Mouse (Mus musculus): ENCODE measurements around the gene Sema4d.
"Not testable (repeated sequence)": the region's sequence is repeated elsewhere in the genome, so short reads cannot be mapped to it uniquely, and the experiment has no call there.

Sema4d gene

DNA sequence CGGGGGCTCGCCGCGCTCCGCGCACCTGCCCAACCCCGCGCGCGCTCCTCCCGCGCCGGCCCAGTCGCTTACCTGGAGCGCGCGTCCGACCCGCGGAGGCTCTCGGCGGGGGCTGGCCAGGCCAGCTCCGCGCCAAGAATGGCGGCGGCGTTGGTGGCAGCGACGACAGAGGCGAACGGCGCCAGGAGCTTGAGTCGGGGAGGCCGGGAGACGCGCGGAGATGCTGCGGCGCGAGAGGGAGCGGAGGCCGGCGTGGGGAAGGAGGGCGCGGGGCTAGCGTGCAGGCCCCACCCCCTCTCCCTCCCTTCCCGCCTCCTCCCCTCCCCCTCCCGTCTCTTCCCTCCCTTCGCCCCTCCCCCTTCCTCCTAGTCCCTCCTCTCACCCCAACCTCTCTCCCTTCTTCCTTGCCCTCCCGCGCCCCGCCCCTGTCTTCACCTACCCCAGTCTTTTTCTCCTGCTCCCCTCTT lies at the start of gene Sema4d:
Sema4d (minus strand) TSS at position 323 of the 467 bp plus-strand sequence.
- no peak for DNase-seq (ENCODE audit: extremely low spot score, low read depth, low spot score)

GRCm38 (mm10) chr13:51843298-51843697 lies 49.8 kb upstream of the Sema4d start:
- no peak for DNase-seq (ENCODE audit: extremely low spot score, low read depth, low spot score)

- no peak for DNase-seq (ENCODE audit: extremely low spot score, low read depth, low spot score)
These were observed 49.2 kb upstream of the Sema4d start for GRCm38 (mm10) chr13:51842773-51843172.

- DNase-seq (ENCODE audit: extremely low spot score, low read depth, low spot score), result no peak
These were observed 48.6 kb upstream of the Sema4d start for GRCm38 (mm10) chr13:51842191-51842590.

GRCm38 (mm10) chr13:51841541-51842115 lies 48.1 kb upstream of the Sema4d start:
- DNase-seq (ENCODE audit: extremely low spot score, low read depth, low spot score), result no peak

- no peak for DNase-seq (ENCODE audit: extremely low spot score, low read depth, low spot score)
These were observed 47.2 kb upstream of the Sema4d start for GRCm38 (mm10) chr13:51840702-51841101.

GRCm38 (mm10) chr13:51839250-51840026 lies 45.9 kb upstream of the Sema4d start:
- no peak for DNase-seq (ENCODE audit: extremely low spot score, low read depth, low spot score)

GRCm38 (mm10) chr13:51837402-51837801 lies 43.9 kb upstream of the Sema4d start:
- DNase-seq (ENCODE audit: extremely low spot score, low read depth, low spot score), result no peak

DNA sequence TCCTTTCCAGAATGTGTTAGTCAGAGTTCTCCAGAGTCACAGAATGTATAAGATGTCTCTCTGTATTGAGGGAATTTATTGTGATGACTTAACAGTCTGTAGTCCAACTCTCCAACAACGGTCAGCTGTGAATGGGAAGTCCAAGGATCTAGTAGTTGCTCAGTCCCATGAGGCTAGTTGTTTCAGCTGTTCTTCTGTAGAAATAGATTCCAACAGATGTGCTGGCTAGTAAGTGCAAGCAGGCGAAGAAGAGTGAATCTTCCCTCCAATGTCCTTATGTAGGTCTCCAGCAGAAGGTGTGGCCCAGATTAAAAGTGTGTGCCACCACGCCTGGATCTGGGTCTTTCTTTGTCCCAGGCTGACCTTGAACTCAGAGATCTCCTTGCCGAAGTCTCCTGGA lies 41.7 kb upstream of the Sema4d start:
- DNase-seq (ENCODE audit: extremely low spot score, low read depth, low spot score), result not testable (repeated sequence)

DNA sequence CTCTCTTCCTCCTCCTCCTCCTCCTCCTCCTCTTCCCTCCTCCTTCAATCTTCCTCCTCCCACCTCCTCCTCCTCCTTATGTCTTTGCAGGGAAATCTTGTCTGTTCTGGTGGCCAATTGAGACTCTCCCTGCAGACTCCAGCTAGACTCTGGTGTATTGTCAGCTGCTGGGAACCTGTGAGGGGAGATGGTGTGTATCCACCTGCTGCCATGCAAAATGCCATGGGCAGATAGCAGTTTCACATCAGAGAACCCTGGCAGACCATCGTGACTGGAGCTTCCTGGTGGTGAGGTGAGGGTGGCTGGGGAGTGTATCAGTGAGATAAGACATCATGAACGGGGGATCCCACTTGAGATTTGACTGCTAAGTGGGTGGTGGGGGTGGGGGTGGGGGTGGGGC lies 41.0 kb upstream of the Sema4d start:
- DNase-seq (ENCODE audit: extremely low spot score, low read depth, low spot score), result no peak

- DNase-seq (ENCODE audit: extremely low spot score, low read depth, low spot score), result not testable (repeated sequence)
These were observed 40.5 kb upstream of the Sema4d start for GRCm38 (mm10) chr13:51834024-51834423.

- no peak for DNase-seq (ENCODE audit: extremely low spot score, low read depth, low spot score)
These were observed 40.1 kb upstream of the Sema4d start for GRCm38 (mm10) chr13:51833611-51834010.

DNA sequence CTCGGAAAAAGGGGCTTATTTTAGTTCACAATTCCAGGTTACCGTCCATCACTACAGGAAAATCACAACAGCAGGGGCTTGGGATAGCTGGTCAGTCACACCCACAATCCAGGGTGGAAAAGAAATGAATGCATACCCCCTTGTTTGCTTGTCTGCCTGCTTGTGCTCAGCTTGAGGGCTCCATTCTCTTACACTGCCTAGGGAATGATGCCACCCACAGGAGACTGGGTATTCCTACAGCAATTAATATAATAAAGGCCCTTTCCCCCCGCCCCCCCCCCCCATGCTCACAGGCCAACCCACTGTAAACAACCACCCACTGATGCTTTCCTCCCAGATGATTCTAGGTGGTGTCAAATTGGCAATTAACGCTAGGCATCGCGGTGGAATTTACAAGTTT lies 38.9 kb upstream of the Sema4d start:
- DNase-seq (ENCODE audit: extremely low spot score, low read depth, low spot score), result no peak

GRCm38 (mm10) chr13:51830744-51831450 lies 37.4 kb upstream of the Sema4d start:
- no peak for DNase-seq (ENCODE audit: extremely low spot score, low read depth, low spot score)

DNA sequence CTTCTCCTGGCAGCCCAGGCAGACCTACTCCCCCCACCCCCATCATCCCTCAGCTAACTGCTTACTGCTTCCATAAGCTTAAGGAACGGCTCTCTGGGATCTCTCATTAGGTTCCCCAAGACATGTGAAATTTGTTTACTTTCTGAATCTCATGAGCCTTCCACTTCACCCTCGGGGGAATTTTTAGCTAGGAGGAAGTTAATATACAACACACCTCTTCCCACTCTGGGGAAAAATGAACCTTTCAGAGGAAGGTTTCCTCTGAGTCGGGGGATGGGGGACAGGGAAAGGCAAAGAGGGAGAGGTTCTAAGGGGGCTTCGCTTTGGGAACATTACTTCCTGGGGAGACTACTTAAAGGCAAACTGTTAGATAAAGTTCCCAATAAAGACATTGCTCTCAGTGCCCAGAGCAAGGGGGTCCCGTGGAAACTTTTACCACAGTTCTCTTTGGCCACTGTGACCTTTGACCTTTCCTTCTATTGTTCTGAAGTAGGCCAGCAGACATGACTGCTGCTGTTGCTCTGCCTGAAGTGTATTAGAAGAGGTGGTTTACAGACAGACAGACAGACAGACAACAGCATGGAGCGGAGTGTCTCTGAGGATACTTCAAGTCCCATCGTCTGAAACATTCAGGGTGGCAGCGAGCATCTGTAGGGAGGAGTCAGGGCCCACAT lies 30.4 kb upstream of the Sema4d start:
- no peak for DNase-seq (ENCODE audit: extremely low spot score, low read depth, low spot score)

DNA sequence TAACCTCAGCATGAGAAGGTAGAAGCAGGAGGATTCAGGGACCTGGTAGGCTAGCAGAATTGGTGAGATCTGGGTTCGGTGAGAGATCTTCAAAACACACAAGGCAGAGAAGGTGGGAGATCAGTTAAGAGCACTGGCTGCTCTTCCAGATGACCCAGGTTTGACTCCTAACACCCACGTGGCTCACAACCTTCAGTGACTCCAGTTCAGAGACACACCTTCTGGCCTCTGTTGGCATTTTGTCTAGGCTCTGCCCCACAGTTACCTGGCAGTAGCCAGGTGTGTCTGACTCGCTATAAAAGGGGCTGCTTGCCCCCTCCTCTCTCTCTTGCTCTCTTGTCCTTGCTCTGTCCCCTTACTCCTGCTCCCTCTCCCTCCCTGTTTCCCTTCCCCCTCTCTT lies 28.4 kb upstream of the Sema4d start:
- no peak for DNase-seq (ENCODE audit: extremely low spot score, low read depth, low spot score)

DNA sequence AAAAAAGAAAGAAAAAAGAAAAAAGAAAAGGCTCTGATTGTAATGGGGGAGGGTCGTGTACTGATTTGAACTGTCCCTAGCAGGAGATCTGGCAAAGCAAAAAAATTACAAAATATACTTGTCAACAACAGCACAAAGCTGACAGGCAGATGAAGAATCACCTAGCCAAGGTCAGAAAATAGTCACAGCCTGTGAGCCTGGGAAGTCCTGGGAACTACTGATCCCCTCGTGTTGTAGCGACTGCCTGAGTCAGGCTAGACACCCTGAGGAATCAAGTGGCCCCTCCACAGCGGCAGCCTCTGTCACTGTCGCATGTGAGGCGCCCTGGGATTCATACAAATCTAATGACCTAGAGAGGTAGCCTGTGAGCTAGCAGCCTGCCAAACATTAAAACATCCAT lies 25.8 kb upstream of the Sema4d start:
- DNase-seq (ENCODE audit: extremely low spot score, low read depth, low spot score), result no peak

- DNase-seq (ENCODE audit: extremely low spot score, low read depth, low spot score), result no peak
These were observed 25.4 kb upstream of the Sema4d start for GRCm38 (mm10) chr13:51818944-51819326.

- no peak for DNase-seq (ENCODE audit: extremely low spot score, low read depth, low spot score)
These were observed 24.8 kb upstream of the Sema4d start for GRCm38 (mm10) chr13:51818170-51818943.

DNA sequence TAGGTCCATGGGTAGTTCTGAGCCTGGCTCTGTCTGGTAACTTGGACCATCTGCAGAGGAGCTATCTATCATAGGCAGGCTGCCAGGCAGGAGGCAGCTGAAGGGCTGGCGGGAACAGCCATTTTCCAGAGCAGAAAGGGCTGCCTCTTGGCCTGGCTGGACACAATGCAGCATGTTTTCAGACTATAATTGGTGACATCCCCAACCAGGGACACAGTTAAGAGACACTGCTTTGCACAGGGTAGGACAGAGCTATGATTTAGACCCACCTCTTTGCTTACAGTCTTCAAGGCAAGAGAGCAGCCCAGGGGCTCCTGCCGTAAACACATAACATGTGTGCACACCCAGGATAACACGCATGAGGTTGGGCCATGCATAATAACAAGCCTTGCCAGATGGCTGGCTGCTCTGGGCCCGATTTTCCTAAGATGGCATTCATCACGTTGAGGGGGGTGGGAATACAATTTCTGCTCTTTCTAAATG lies 23.1 kb upstream of the Sema4d start:
- DNase-seq (ENCODE audit: extremely low spot score, low read depth, low spot score), result no peak

Measured in hindlimb bud, embryonic 11.5 days (tissue).